9 mouse cellular contexts compared by ENCODE assay signal in genomic region chr5:107723541-107724511, GRCm38 (mm10). TPM values are rescaled to one million over a fixed set of nuclear protein-coding genes. Genes with fewer than 3 reads are reported as not detected.
A peak's percentile ranks its signal among the peaks of the same experiment; 100 is the strongest.
DNase-seq lines count a peak whose midpoint lies in the region; ATAC-seq and TF ChIP-seq lines count a peak whose summit lies in the region.
"Had no signal": no experiment of that assay in that cellular context is flagged by ENCODE, and none has a peak within 500 bp of the region (broad histone marks: within the 10 kb centered on the region; RNA-seq: fewer than 3 reads in every experiment).

No protein-coding gene starts in this region.

- WGBS in forebrain, embryonic 13.5 days, result under 1% methylated on average over 49 of the region's 49 CpGs
- WGBS in intestine, embryonic 16.5 days, result 1% methylated on average over 49 of the region's 49 CpGs
- 2% methylated on average over 49 of the region's 49 CpGs for WGBS in stomach, embryonic 16.5 days

- H3K27ac ChIP-seq in ES-Bruce4 (ENCODE audit: insufficient read depth, low read length), result no peak overlapping the region
- H3K27ac ChIP-seq in forebrain, embryonic 13.5 days, result no peak overlapping the region
- no peak overlapping the region; the same call in 1 of the 2 replicates for H3K27ac ChIP-seq in intestine, embryonic 16.5 days (ENCODE audit: low read length)
- no peak overlapping the region for H3K27ac ChIP-seq in stomach, embryonic 16.5 days (ENCODE audit: low read length)

- TF ChIP-seq CTCF in ES-Bruce4 (IDR thresholded peaks at IDR 0.05; ENCODE audit: low read depth, low read length), result no peak

- H3K36me3 ChIP-seq in ES-Bruce4 (ENCODE audit: control insufficient read depth, insufficient read depth, low read length, poor library complexity, severe bottlenecking), result no peaks in the 10 kb centered on the region
- H3K36me3 ChIP-seq in forebrain, embryonic 13.5 days (ENCODE audit: poor library complexity, severe bottlenecking), result no peaks in the 10 kb centered on the region
- H3K36me3 ChIP-seq in intestine, embryonic 16.5 days (ENCODE audit: control insufficient read depth, insufficient read depth, low read length), result no peaks in the 10 kb centered on the region
- no peaks in the 10 kb centered on the region for H3K36me3 ChIP-seq in stomach, embryonic 16.5 days (ENCODE audit: control insufficient read depth, insufficient read depth, low read length)

- no peaks in the 10 kb centered on the region for H3K9me3 ChIP-seq in ES-Bruce4 (replicated peaks; ENCODE audit: control insufficient read depth, insufficient read depth, low read length, poor library complexity, severe bottlenecking)
- H3K9me3 ChIP-seq in forebrain, embryonic 13.5 days (replicated peaks), result no peaks in the 10 kb centered on the region
- H3K9me3 ChIP-seq in intestine, embryonic 16.5 days (ENCODE audit: control insufficient read depth, low read length), result no peaks in the 10 kb centered on the region
- no peaks in the 10 kb centered on the region for H3K9me3 ChIP-seq in stomach, embryonic 16.5 days (replicated peaks; ENCODE audit: control insufficient read depth, low read length)

- H3K4me2 ChIP-seq in forebrain, embryonic 13.5 days, result peak overlapping the region; percentile 33; the same call in 1 of the 2 replicates
- H3K4me2 ChIP-seq in intestine, embryonic 16.5 days (ENCODE audit: low read depth, low read length), result peak overlapping the region; percentile 59
- peak overlapping the region; percentile 52 for H3K4me2 ChIP-seq in stomach, embryonic 16.5 days (ENCODE audit: low read depth, low read length)

- peak; percentile 34 to 35 for DNase-seq in cerebellum, postnatal 10 days
- DNase-seq in cerebellum, postnatal 36 days, result no peak
- DNase-seq in lung, postnatal 14 days, result peak; percentile 10

- H3K4me1 ChIP-seq in ES-Bruce4 (ENCODE audit: control insufficient read depth, insufficient read depth, low read length), result no peaks in the 10 kb centered on the region
- peaks cover 44% of the 10 kb centered on the region for H3K4me1 ChIP-seq in forebrain, embryonic 13.5 days
- H3K4me1 ChIP-seq in intestine, embryonic 16.5 days (ENCODE audit: control insufficient read depth, insufficient read depth, low read length), result peaks cover 55% of the 10 kb centered on the region
- H3K4me1 ChIP-seq in stomach, embryonic 16.5 days (ENCODE audit: control insufficient read depth, insufficient read depth, low read length), result peaks cover 51% of the 10 kb centered on the region

- ATAC-seq in forebrain, embryonic 13.5 days, result no peak
- ATAC-seq in intestine, embryonic 16.5 days, result peak; percentile 66
- peak; percentile 36 for ATAC-seq in stomach, embryonic 16.5 days (ENCODE audit: insufficient read depth, low FRiP score)
- no peak for ATAC-seq in monocyte, adult 5-6 weeks (replicated peaks; ENCODE audit: insufficient number of reproducible peaks, low FRiP score, low TSS enrichment, poor library complexity, severe bottlenecking)

- H3K9ac ChIP-seq in ES-Bruce4 (ENCODE audit: low read depth, poor library complexity, severe bottlenecking), result no peak overlapping the region
- H3K9ac ChIP-seq in forebrain, embryonic 13.5 days, result no peak overlapping the region
- H3K9ac ChIP-seq in intestine, embryonic 16.5 days (ENCODE audit: low read depth, low read length), result peak overlapping the region; percentile 32
- H3K9ac ChIP-seq in stomach, embryonic 16.5 days (ENCODE audit: low read length), result peak overlapping the region; percentile 12; the same call in 1 of the 2 replicates

- peak overlapping the region; percentile 21 for H3K4me3 ChIP-seq in ES-Bruce4 (ENCODE audit: low read depth, low read length)
- H3K4me3 ChIP-seq in forebrain, embryonic 13.5 days, result peak overlapping the region; percentile 19
- H3K4me3 ChIP-seq in intestine, embryonic 16.5 days (ENCODE audit: low read length), result peak overlapping the region; percentile 38
- peak overlapping the region; percentile 38 for H3K4me3 ChIP-seq in stomach, embryonic 16.5 days (replicated peaks; ENCODE audit: low read length)
- H3K4me3 ChIP-seq: erythroblast, embryonic 14.5 days had no signal

- TF ChIP-seq POLR2A in ES-Bruce4 (IDR thresholded peaks at IDR 0.05; ENCODE audit: insufficient read depth, low read length), result no peak

- H3K27me3 ChIP-seq in ES-Bruce4 (ENCODE audit: control insufficient read depth, insufficient read depth, low read length, poor library complexity, severe bottlenecking), result peaks cover 25% of the 10 kb centered on the region
- peaks cover 99% of the 10 kb centered on the region for H3K27me3 ChIP-seq in forebrain, embryonic 13.5 days
- H3K27me3 ChIP-seq in intestine, embryonic 16.5 days (replicated peaks; ENCODE audit: control insufficient read depth, insufficient read depth, low read length), result peaks cover 83% of the 10 kb centered on the region
- H3K27me3 ChIP-seq in stomach, embryonic 16.5 days (ENCODE audit: control insufficient read depth, insufficient read depth, low read length), result peaks cover 93% of the 10 kb centered on the region

- TF ChIP-seq EP300 in ES-Bruce4 (IDR thresholded peaks at IDR 0.05; ENCODE audit: insufficient read depth, low read depth, low read length), result no peak

RNA-seq across cellular contexts. Expression of gene Gfi1, which starts 2.0 kb away (rescaled TPM):
- polyA plus RNA-seq in ES-Bruce4 (2011; ENCODE audit: insufficient read depth, insufficient read length, low read depth, missing spikeins), result not detected in 2 replicates
- not detected in 2 replicates for polyA plus RNA-seq in forebrain, embryonic 13.5 days (2015; fragmentation: Nextera tagmentation; extraction: Ambion mirVana)
- polyA plus RNA-seq in intestine, embryonic 16.5 days (2015; fragmentation: Nextera tagmentation; extraction: Ambion mirVana), result 0.92 and 1.1 TPM in 2 replicates
- 0.66 and 1.1 TPM in 2 replicates for polyA plus RNA-seq in stomach, embryonic 16.5 days (2015; fragmentation: Nextera tagmentation; extraction: Ambion mirVana)
- 3.3 to 15.9 TPM (median 3.8 TPM) in 3 replicates for total RNA-seq in monocyte, adult 5-6 weeks (2017)

Comparison
In these comparisons a context has a peak if more than half of its experiments do, and no peak if none do; other contexts are left out.
1. DNase-seq: peak in cerebellum, postnatal 10 days (2 of 2) and lung, postnatal 14 days (single experiment); none in cerebellum, postnatal 36 days (0 of 2).
2. H3K9ac ChIP-seq: peak in intestine, embryonic 16.5 days (single experiment) and stomach, embryonic 16.5 days (single experiment); none in ES-Bruce4 (single experiment) and forebrain, embryonic 13.5 days (single experiment).
3. ATAC-seq: peak in intestine, embryonic 16.5 days (single experiment) and stomach, embryonic 16.5 days (single experiment); none in forebrain, embryonic 13.5 days (single experiment) and monocyte, adult 5-6 weeks (single experiment).
4. Peak in every context shown above with its lines, with median percentiles within 50 percentile points of each other: H3K4me3 ChIP-seq and H3K4me2 ChIP-seq.